Mouse (Mus musculus) MEL (cell line): Measurements from ENCODE around the gene Angptl1. TPM values are rescaled to one million over a fixed set of nuclear protein-coding genes. Genes with fewer than 3 reads are reported as not detected.
A peak's percentile ranks its signal among the peaks of the same experiment; 100 is the strongest.

ENCODE experiments used
- DNase-seq: peaks from one replicate; pipeline ENCODE4 v3.0.0; 2011; ENCODE audit warnings: low read depth, low spot score
- H3K27ac ChIP-seq: 2 replicates; pipeline ENCODE4 v1.5.1; 2012; ENCODE audit warnings: low read depth, mild to moderate bottlenecking, control low read depth, low read length, moderate library complexity; ENCODE audit not compliant: control insufficient read depth
- H3K27me3 ChIP-seq, 2 experiments: fragments of 150-350 bp in 1 of 2; sonication (generic) in 1 of 2; 2 replicates each; pipeline ENCODE4 v1.6.1; 2012; ENCODE audit warnings: low read length in 2 of 2, mild to moderate bottlenecking in 2 of 2, improper control_type of control experiment in 1 of 2, moderate library complexity in 1 of 2; ENCODE audit not compliant: insufficient read depth in 2 of 2, control insufficient read depth in 1 of 2
- H3K36me3 ChIP-seq, 2 experiments: 2 replicates each; pipeline ENCODE4 v1.6.1; 2012 to 2014; ENCODE audit warnings: low read length in 2 of 2, improper control_type of control experiment in 1 of 2, inconsistent platforms in 1 of 2, mild to moderate bottlenecking in 1 of 2; ENCODE audit not compliant: insufficient read depth in 2 of 2, control insufficient read depth in 1 of 2
- H3K4me1 ChIP-seq, 2 experiments: fragments of 150-350 bp in 1 of 2; sonication (generic) in 1 of 2; 2 replicates each; pipeline ENCODE4 v1.6.1; 2012; ENCODE audit warnings: low read length in 2 of 2, improper control_type of control experiment in 1 of 2, mild to moderate bottlenecking in 1 of 2; ENCODE audit not compliant: insufficient read depth in 2 of 2, control insufficient read depth in 1 of 2
- H3K4me3 ChIP-seq, 2 experiments: fragments of 150-350 bp in 1 of 2; sonication (generic) in 1 of 2; 2 replicates each; pipeline ENCODE4 v1.5.1; 2012; ENCODE audit warnings: low read depth in 2 of 2, low read length in 2 of 2, mild to moderate bottlenecking in 2 of 2, moderate library complexity in 2 of 2, control low read depth in 1 of 2, improper control_type of control experiment in 1 of 2; ENCODE audit not compliant: control insufficient read depth in 1 of 2, insufficient read depth in 1 of 2
- H3K79me2 ChIP-seq: 2 replicates; pipeline ENCODE4 v1.6.1; 2012; ENCODE audit warnings: mild to moderate bottlenecking, low read length, moderate library complexity; ENCODE audit not compliant: control insufficient read depth, poor library complexity, insufficient read depth
- H3K9ac ChIP-seq: 2 replicates; pipeline ENCODE4 v1.6.1; 2012; ENCODE audit warnings: low read depth, mild to moderate bottlenecking, control low read depth, low read length, moderate library complexity; ENCODE audit not compliant: control insufficient read depth, poor library complexity, severe bottlenecking
- H3K9me3 ChIP-seq: fragments of 150-350 bp; sonication (generic); replicated peaks from 2 replicates; pipeline ENCODE4 v1.6.1; 2012; ENCODE audit warnings: mild to moderate bottlenecking, low read length, improper control_type of control experiment, moderate library complexity; ENCODE audit not compliant: insufficient read depth
- BHLHE40 ChIP-seq: IDR thresholded peaks from 2 replicates; pipeline ENCODE4 v1.6.1; 2012; ENCODE audit warnings: low read depth, mild to moderate bottlenecking, inconsistent platforms, low read length, improper control_type of control experiment, borderline replicate concordance
- CHD1 ChIP-seq: IDR thresholded peaks from 2 replicates; pipeline ENCODE4 v1.6.1; 2012; ENCODE audit warnings: low read depth, mild to moderate bottlenecking, inconsistent platforms, low read length, improper control_type of control experiment
- CTCF ChIP-seq, 3 experiments: IDR thresholded peaks in 2 of 3; conservative IDR thresholded peaks in 1 of 3; 2 replicates each; pipeline ENCODE4 v1.5.1; 2011 to 2012; ENCODE audit warnings: low read length in 3 of 3, low read depth in 2 of 3, mild to moderate bottlenecking in 2 of 3, improper control_type of control experiment in 1 of 3, inconsistent platforms in 1 of 3, mixed read lengths in 1 of 3, moderate library complexity in 1 of 3; ENCODE audit not compliant: control insufficient read depth in 1 of 3, insufficient read depth in 1 of 3, poor library complexity in 1 of 3, severe bottlenecking in 1 of 3
- ELF1 ChIP-seq: IDR thresholded peaks from 2 replicates; pipeline ENCODE4 v1.6.1; 2014; ENCODE audit warnings: low read depth, mild to moderate bottlenecking, inconsistent platforms, low read length, improper control_type of control experiment, moderate library complexity
- EP300 ChIP-seq, 2 experiments: IDR thresholded peaks; 2 replicates each; pipeline ENCODE4 v1.6.1; 2011; ENCODE audit warnings: improper control_type of control experiment in 2 of 2, low read length in 2 of 2, low read depth in 1 of 2, mild to moderate bottlenecking in 1 of 2
- ETS1 ChIP-seq: IDR thresholded peaks from 2 replicates; pipeline ENCODE4 v1.6.1; 2012; ENCODE audit warnings: low read depth, mild to moderate bottlenecking, inconsistent platforms, low read length, improper control_type of control experiment, moderate library complexity
- GATA1 ChIP-seq: IDR thresholded peaks from 2 replicates; pipeline ENCODE4 v1.6.1; 2011; ENCODE audit warnings: low read depth, low read length, improper control_type of control experiment
- HCFC1 ChIP-seq: IDR thresholded peaks from 2 replicates; pipeline ENCODE4 v1.6.1; 2012; ENCODE audit warnings: low read depth, mild to moderate bottlenecking, inconsistent platforms, low read length, improper control_type of control experiment, moderate library complexity
- JUND ChIP-seq: IDR thresholded peaks from 2 replicates; pipeline ENCODE4 v1.6.1; 2011; ENCODE audit warnings: low read depth, mild to moderate bottlenecking, improper control_type of control experiment, low read length
- MAFK ChIP-seq: IDR thresholded peaks from 2 replicates; pipeline ENCODE4 v1.6.1; 2011; ENCODE audit warnings: low read depth, mild to moderate bottlenecking, low read length, improper control_type of control experiment, borderline replicate concordance
- MAX ChIP-seq: IDR thresholded peaks from 2 replicates; pipeline ENCODE4 v1.6.1; 2011; ENCODE audit warnings: low read length, improper control_type of control experiment
- MEF2A ChIP-seq: IDR thresholded peaks from 2 replicates; pipeline ENCODE4 v1.6.1; 2014; ENCODE audit warnings: low read depth, mild to moderate bottlenecking, inconsistent platforms, low read length, improper control_type of control experiment; ENCODE audit not compliant: poor library complexity, insufficient replicate concordance, severe bottlenecking; ENCODE audit errors: extremely low read depth
- MYB ChIP-seq: IDR thresholded peaks from 2 replicates; pipeline ENCODE4 v1.6.1; 2011; ENCODE audit warnings: mild to moderate bottlenecking, low read depth, low read length, improper control_type of control experiment
- POLR2A ChIP-seq, 2 experiments: IDR thresholded peaks; 2 replicates each; pipeline ENCODE4 v1.6.1; 2011 to 2012; ENCODE audit warnings: low read length in 2 of 2, mild to moderate bottlenecking in 2 of 2, control low read depth in 1 of 2, improper control_type of control experiment in 1 of 2, low read depth in 1 of 2, moderate library complexity in 1 of 2; ENCODE audit not compliant: control insufficient read depth in 1 of 2, insufficient read depth in 1 of 2, poor library complexity in 1 of 2
- POLR2AphosphoS5 ChIP-seq: IDR thresholded peaks from 2 replicates; pipeline ENCODE4 v1.6.1; 2012; ENCODE audit warnings: low read depth, borderline replicate concordance, mild to moderate bottlenecking, inconsistent platforms, low read length, moderate library complexity, mixed read lengths
- RAD21 ChIP-seq: IDR thresholded peaks from 2 replicates; pipeline ENCODE4 v1.6.1; 2011; ENCODE audit warnings: mild to moderate bottlenecking, low read depth, low read length, improper control_type of control experiment
- SIN3A ChIP-seq: IDR thresholded peaks from 2 replicates; pipeline ENCODE4 v1.6.1; 2012; ENCODE audit warnings: low read length, improper control_type of control experiment, inconsistent platforms
- SMC3 ChIP-seq: IDR thresholded peaks from 2 replicates; pipeline ENCODE4 v1.6.1; 2011; ENCODE audit warnings: low read depth, low read length, improper control_type of control experiment
- TAL1 ChIP-seq: IDR thresholded peaks from 2 replicates; pipeline ENCODE4 v1.6.1; 2012; ENCODE audit warnings: mild to moderate bottlenecking, inconsistent platforms, low read length, moderate library complexity, mixed read lengths
- TCF12 ChIP-seq: IDR thresholded peaks from 2 replicates; pipeline ENCODE4 v1.6.1; 2014; ENCODE audit warnings: low read depth, mild to moderate bottlenecking, inconsistent platforms, low read length, improper control_type of control experiment, moderate library complexity
- USF2 ChIP-seq, 2 experiments: IDR thresholded peaks; 2 replicates each; pipeline ENCODE4 v1.6.1; 2011 to 2012; ENCODE audit warnings: improper control_type of control experiment in 2 of 2, low read length in 2 of 2, borderline replicate concordance in 1 of 2, inconsistent platforms in 1 of 2, low read depth in 1 of 2, mild to moderate bottlenecking in 1 of 2; ENCODE audit not compliant: insufficient read depth in 1 of 2
- ZC3H11A ChIP-seq: IDR thresholded peaks from 2 replicates; pipeline ENCODE4 v1.6.1; 2012; ENCODE audit warnings: low read depth, mild to moderate bottlenecking, inconsistent platforms, low read length, improper control_type of control experiment
- ZKSCAN1 ChIP-seq: IDR thresholded peaks from 2 replicates; pipeline ENCODE4 v1.6.1; 2012; ENCODE audit warnings: low read depth, mild to moderate bottlenecking, inconsistent platforms, low read length, improper control_type of control experiment, moderate library complexity
- ZNF384 ChIP-seq: IDR thresholded peaks from 2 replicates; pipeline ENCODE4 v1.6.1; 2012; ENCODE audit warnings: low read depth, mild to moderate bottlenecking, inconsistent platforms, low read length, improper control_type of control experiment
- polyA plus RNA-seq, 2 experiments: library from polyadenylated mRNA; stranded (reverse) in 1 of 2; unstranded in 1 of 2; fragments of >175 nt in 1 of 2; fragments of >200 nt in 1 of 2; gene quantifications; 2 replicates each; pipeline versions ENCODE4 v1.2.1 to v1.2.4; 2012; ENCODE audit warnings: low replicate concordance in 2 of 2, low read depth in 1 of 2; ENCODE audit not compliant: insufficient read length in 2 of 2, insufficient read depth in 1 of 2, missing spikeins in 1 of 2
- total RNA-seq: library from RNA; depleted of rRNA; stranded (reverse); fragments of 300-350 nt; gene quantifications from 2 replicates; pipeline ENCODE4 v1.2.3, GENCODE M21; 2012

Gene Angptl1
- total and polyA plus RNA-seq, 3 experiments = 0.07 TPM; not detected in 2

DNA sequence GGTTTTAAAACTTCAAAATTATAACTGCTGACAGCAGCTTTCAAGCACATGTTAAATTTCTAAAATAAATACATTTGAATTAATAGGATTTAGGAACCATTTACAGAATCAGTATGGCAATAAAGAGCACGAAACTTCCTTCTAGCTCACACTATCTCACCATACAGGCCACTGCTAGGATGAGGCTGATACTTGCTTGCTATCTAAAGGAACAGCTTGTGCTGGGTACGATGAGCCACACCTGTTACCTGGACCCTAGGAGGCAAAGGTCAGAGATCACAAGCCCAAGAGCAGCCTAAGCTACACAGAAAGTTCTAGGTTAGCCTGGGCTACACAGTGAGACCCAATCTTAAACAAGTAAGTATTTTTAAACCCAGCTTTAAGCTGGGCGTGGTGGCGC lies 70.9 kb downstream of the Angptl1 start:
- Histone ChIP-seq H3K4me3 (no peak overlapping the region), H3K4me1 (no peaks in the 10 kb centered on the region; a peak in 1 of 4 replicates), H3K9me3 (no peaks in the 10 kb centered on the region), H3K9ac (no peak overlapping the region), H3K27me3 (no peaks in the 10 kb centered on the region), H3K36me3 (no peaks in the 10 kb centered on the region), H3K79me2 (no peaks in the 10 kb centered on the region), H3K27ac (no peak overlapping the region)
- no peak for DNase-seq
- no peak for TF ChIP-seq HCFC1
- peak in 1 of 2 experiments; percentile 30; a peak in 1 of 4 replicates for TF ChIP-seq EP300 (IDR thresholded peaks at IDR 0.05; ENCODE audit: low read depth in 1 of 2, low read length in 2 of 2)
- TF ChIP-seq GATA1 = 0 out of 2 replicates have a peak, but pooled peaks have one; percentile 13
- TF ChIP-seq TCF12 = peak; percentile 52; the same call in 1 of the 2 replicates

DNA sequence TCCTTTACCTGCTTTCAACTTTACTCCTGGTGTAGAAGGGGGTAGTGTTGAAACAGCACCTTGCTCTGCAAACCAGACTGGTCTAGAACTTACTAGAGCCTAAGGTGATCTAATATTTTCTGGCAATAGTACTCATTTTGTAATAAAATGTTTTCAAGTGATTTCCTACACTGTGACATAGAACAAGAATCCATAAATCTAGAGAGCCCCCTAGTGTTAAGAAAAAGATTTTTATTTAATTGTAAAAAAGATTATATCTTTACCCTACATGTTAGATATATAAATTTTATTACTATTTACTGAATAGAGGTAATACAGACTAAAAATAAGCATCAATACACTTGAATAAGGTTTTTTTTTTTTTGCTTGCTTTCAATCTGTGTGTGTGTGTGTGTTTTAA lies 71.5 kb downstream of the Angptl1 start:
- TF ChIP-seq ELF1 (no peak), ZKSCAN1 (no peak), CTCF (IDR thresholded peaks at IDR 0.05 in 2 of 3, conservative IDR thresholded peaks at IDR 0.05 in 1 of 3; ENCODE audit: control insufficient read depth in 1 of 3, insufficient read depth in 1 of 3, low read depth in 2 of 3, low read length in 3 of 3, poor library complexity in 1 of 3, severe bottlenecking in 1 of 3) (peak in 2 of 3 experiments; percentile 8 to 58; a peak in 2 of 6 replicates), POLR2AphosphoS5 (no peak), MAX (no peak), POLR2A (IDR thresholded peaks at IDR 0.05; ENCODE audit: control insufficient read depth in 1 of 2, insufficient read depth in 1 of 2, low read depth in 1 of 2, low read length in 2 of 2, poor library complexity in 1 of 2) (no peak), JUND (no peak), EP300 (IDR thresholded peaks at IDR 0.05; ENCODE audit: low read depth in 1 of 2, low read length in 2 of 2) (no peak), ETS1 (no peak), MYB (no peak), SIN3A (no peak), RAD21 (peak; percentile 79), TAL1 (no peak), ZNF384 (no peak), BHLHE40 (no peak), TCF12 (no peak), MEF2A (no peak), GATA1 (0 out of 2 replicates have a peak, but pooled peaks have one; percentile 21), ZC3H11A (no peak; the same call in 1 of the 2 replicates), USF2 (IDR thresholded peaks at IDR 0.05; ENCODE audit: borderline replicate concordance in 1 of 2, insufficient read depth in 1 of 2, low read depth in 1 of 2, low read length in 2 of 2) (no peak), SMC3 (peak; percentile 59), MAFK (no peak), CHD1 (no peak)
- peak; percentile 12 for DNase-seq

More for the DNA sequence above, 71.5 kb downstream of the Angptl1 start:
- Histone ChIP-seq H3K9me3 (no peaks in the 10 kb centered on the region), H3K4me3 (no peak overlapping the region), H3K36me3 (no peaks in the 10 kb centered on the region), H3K27me3 (no peaks in the 10 kb centered on the region), H3K9ac (no peak overlapping the region), H3K4me1 (no peaks in the 10 kb centered on the region; a peak in 1 of 4 replicates), H3K79me2 (no peaks in the 10 kb centered on the region), H3K27ac (no peak overlapping the region)
